Mouse (Mus musculus): Measurements from ENCODE around the gene Dcps.
"Not testable (repeated sequence)": the region's sequence is repeated elsewhere in the genome, so short reads cannot be mapped to it uniquely, and the experiment has no call there.

Dcps gene

GRCm38 (mm10) chr9:35176124-35176659 is 331 bp upstream of the Dcps start:
- DNase-seq: no peak

DNA sequence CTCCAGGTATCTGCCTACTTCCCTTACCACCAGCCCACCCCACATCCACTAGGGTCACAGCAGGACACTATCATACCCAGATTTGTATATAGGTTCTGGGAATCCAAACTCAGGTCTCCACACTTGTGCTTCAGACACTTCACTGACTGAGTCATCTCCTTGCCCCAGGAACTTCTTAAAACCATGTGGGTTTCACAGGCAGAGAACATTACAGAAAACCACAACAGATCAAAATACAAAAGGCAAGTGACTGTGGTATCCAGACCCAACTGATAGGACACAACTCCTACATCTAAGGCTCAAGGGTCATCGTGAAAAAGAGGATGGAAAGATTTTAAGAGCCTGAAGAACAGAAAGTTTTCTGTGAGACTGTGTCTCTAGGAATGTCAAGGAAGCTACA is 2.5 kb downstream of the Dcps start:
- DNase-seq: no peak

DNA sequence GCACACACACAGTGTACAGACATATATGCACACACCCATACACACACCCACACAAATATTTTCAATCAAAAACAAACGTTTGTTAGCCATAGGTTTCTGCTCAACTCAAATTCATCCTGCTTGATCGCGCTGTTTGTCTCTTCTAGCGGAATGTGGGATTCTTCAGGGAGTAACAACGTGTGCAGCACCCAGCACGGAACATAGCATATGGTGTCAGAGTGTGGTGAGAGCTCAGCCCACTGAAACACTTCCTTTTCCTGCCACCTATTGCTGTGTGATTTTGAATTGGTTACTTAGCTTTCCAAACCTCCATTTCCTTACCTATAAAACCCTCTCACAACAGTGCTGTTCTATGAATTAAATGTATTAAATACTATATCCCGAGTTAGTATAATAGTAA is 5.8 kb downstream of the Dcps start:
- no peak for DNase-seq

- no peak for DNase-seq
These were observed 8.8 kb downstream of the Dcps start for GRCm38 (mm10) chr9:35166798-35167635.

GRCm38 (mm10) chr9:35166144-35166797 is 9.6 kb downstream of the Dcps start:
- DNase-seq: no peak

GRCm38 (mm10) chr9:35164142-35164874 is 11.6 kb downstream of the Dcps start:
- DNase-seq: no peak

DNA sequence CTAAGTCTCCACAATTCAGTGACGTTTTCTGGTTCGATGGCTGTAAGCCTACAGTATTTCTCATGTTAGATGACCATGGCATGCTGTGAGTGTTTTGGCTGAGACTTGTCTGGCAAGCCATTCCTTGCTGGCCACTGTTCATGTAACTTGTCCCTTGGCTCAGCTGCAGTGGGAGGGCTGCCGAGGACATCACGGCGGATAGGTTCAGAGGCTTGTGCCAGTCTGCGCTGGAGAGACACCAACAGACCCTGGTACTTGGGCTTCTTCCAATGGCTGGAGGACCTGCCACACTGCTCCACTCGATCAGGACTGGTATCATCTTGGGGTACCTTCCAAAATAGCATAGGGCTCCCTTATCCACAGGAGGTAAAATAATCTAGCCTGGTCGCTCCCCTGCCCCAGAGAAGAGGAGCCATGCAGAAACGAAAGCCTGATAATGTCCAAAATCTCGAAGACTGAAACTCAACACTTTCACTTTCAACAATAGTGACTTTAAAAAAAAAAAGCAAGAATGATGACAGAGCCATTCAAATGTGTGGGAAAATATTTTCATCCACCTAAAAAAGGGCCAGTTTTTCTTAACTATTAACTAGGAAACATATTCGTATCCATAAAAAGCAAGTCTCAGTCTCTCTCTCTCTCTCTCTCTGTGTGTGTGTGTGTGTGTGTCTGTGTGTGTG is 12.7 kb downstream of the Dcps start:
- no peak for DNase-seq

- no peak for DNase-seq
These were observed 14.1 kb downstream of the Dcps start for GRCm38 (mm10) chr9:35161721-35162120.

DNA sequence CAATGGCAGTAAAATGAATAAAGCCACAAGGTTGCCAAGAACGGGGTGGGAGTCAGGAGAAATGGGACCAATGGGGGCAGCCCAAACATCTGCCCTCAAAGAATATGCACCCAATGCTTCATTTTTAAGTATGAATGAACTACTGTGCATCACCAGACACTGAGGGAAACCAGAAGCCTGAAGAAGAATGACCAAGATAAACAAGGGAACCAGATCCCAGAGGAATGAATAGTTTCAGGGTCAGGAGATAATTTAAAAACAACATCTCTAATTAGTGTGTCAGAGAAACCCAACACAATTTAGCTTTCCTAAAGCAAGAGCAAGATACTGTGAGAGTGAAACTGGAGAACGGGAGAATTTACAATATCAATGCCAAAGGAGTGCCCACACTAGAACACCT is 15.2 kb downstream of the Dcps start:
- DNase-seq: no peak

DNA sequence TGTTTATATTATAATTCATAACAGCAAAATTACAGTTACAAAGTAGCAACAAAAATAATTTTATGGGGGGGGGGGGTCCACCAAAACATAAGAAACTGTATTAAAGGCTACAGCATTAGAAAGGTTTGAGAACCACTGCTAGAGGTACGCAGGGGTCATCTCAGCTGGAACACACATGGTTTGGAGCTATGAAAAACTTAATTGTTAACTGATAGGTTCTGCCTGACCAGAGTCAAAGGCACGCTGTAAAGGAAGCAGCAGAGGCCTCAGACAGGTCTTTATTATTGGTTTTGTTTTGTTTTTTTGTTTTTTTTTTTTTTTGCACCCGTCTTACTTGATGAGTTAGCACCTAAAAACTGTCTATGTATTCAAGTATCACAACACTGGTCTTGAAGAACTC is 17.4 kb downstream of the Dcps start:
- no peak for DNase-seq

- DNase-seq: no peak
These were observed 19.0 kb downstream of the Dcps start for GRCm38 (mm10) chr9:35156862-35157261.

- no peak for DNase-seq
These were observed 19.7 kb downstream of the Dcps start for GRCm38 (mm10) chr9:35156002-35156710.

DNA sequence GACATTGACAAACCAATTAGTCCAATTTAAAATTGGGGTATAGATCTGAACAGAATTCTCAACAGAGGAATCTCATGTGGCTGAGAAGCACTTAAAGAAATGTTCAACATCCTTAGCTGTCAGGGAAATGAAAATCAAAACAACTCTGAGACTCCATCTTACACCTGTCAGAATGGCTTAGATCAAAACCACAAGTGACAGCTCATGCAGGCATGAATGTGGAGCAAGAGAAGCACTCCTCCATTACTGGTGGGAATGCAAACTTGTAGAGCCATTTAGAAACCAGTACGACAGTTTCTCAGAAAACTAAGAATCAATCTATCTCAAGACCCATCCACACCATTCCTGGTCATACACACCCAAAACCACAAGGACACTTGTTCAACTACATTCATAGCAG is 22.9 kb downstream of the Dcps start:
- no peak for DNase-seq

- DNase-seq: not testable (repeated sequence)
These were observed 27.0 kb downstream of the Dcps start for GRCm38 (mm10) chr9:35148822-35149221.

DNA sequence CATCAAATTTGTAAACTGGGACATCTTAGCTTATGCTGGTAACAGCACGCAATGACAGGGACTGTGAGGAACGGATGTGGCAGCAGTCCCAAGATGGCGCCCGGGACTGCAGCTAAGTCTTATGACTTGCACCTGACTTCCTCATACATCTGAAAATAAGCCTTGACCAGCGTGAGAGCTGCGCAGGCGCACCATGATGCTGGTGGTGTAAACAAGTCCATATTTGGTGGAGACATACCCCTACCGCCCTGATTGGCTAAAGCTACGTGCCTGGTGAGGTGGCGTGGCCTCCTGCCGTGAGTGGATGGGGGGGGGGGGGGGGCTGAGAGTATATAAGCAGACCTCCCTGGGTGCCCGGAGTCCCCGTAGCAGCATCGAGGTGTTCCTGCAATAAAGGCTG is 28.6 kb downstream of the Dcps start:
- not testable (repeated sequence) for DNase-seq

GRCm38 (mm10) chr9:35145829-35146228 is 30.0 kb downstream of the Dcps start:
- DNase-seq: no peak

- DNase-seq: no peak
These were observed 30.7 kb downstream of the Dcps start for GRCm38 (mm10) chr9:35145118-35145517.

- no peak for DNase-seq
These were observed 33.6 kb downstream of the Dcps start for GRCm38 (mm10) chr9:35142221-35142620.

- no peak for DNase-seq
These were observed 36.6 kb downstream of the Dcps start for GRCm38 (mm10) chr9:35139231-35139744.

DNA sequence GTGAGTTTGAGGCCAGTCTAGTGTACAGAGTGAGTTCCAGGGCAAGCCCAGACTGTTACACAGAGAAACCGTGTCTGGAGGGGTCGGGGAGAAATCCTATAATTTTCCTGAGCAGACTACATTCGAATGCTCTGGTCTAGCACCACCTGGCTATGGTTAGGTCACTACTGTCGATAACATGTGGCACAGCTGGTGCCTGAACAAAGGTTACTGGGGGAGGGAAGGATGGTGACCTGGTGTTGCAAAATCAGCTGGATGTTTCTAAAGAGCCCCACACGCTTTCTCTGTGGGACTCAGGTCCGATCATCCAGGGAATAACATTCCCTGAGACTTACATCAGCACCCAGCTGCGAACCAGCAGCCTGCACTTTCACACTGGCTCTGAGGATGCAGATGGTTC is 37.8 kb downstream of the Dcps start:
- DNase-seq: no peak

DNA sequence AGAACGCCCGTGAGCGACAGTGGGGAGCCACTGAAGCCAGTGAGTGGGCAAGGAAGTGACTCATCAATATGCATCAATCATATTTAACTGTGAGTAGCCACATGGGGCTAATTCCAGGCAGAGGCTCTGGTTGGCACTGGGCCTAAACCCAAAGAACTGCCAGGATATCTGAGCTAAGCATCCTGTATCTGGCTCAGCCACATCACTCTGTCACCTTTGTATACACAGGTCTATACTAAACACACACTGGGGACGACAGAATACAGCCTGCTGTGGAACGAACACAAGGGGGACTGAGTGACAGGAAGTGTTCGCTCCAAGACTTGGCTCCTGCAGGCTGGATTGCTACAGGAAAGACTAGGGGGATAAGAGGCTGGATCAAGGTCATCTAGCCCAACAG is 40.3 kb downstream of the Dcps start:
- DNase-seq: no peak

Measured in thymus, adult 18-20 months (tissue).